Mouse (Mus musculus) leukemia stem cell, adult 10-12 weeks (primary cell): ENCODE data around the gene Qsox2. TPM values are rescaled to one million over a fixed set of nuclear protein-coding genes. Genes with fewer than 3 reads are reported as not detected.

ENCODE experiments used
- polyA plus RNA-seq: library from polyadenylated mRNA; stranded (reverse); fragments of >175 nt; gene quantifications from 2 replicates; pipeline ENCODE4 v1.2.3, GENCODE M21; 2012; ENCODE audit warnings: low replicate concordance

Gene Qsox2
- 3.5 and 14.7 TPM in 2 replicates for polyA plus RNA-seq

DNA sequence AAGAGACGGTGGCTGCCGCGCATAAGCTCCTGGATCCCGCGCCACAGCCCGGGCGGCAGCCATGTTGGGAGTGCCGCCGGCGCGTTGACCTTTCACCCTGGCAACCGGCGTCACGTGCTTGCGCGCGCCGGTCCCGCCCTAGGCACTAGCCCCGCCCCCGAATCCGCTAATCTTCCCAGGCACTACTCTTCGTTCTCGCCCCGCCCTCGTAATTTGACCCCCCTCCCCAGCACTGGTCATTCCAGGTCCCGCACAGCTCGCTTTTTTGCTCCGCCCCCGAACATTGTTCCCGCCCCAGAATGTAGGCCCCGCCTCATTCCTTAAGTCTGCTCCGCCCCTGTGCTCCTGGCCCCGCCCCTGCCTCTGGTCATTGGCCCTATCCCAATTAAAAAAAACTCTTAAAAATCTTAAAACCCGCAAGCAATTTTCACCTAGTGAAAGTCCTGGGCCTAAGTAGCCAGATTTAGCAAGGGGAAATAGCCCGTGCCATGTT is at the start of gene Qsox2:
TSS of gene Qsox2 (minus strand) at position 236 of the 493 bp plus-strand sequence.

GRCm38 (mm10) chr2:26208126-26208789 is 29.1 kb downstream of the Qsox2 start, which contains the start of gene Lhx3:
Lhx3 (minus strand) TSS chr2:26208289.

Other genes starting within 250 kb of the Qsox2 start
- 331 and 343 TPM in 2 replicates for gene Ubac1, start 215.8 kb downstream of the Qsox2 start, polyA plus RNA-seq
- gene Nacc2, start 114.3 kb downstream of the Qsox2 start, polyA plus RNA-seq = 7.1 and 13.9 TPM in 2 replicates
- gene Lhx3, start 29.2 kb downstream of the Qsox2 start, polyA plus RNA-seq = 0.14 TPM in 1 of 2 replicates, not detected in the other
- gene Ccdc187, start 57.0 kb upstream of the Qsox2 start, polyA plus RNA-seq = not detected in 2 replicates
- 8.0 and 8.7 TPM in 2 replicates for gene Gpsm1, start 78.0 kb upstream of the Qsox2 start, polyA plus RNA-seq
- 17.7 and 19.6 TPM in 2 replicates for gene Dnlz, start 114.6 kb upstream of the Qsox2 start, polyA plus RNA-seq
- 1.6 and 4.7 TPM in 2 replicates for gene Card9, start 123.4 kb upstream of the Qsox2 start, polyA plus RNA-seq
- gene Snapc4, start 143.1 kb upstream of the Qsox2 start, polyA plus RNA-seq = 52.8 and 60.5 TPM in 2 replicates
- gene Entr1, start 151.8 kb upstream of the Qsox2 start, polyA plus RNA-seq = 69.4 and 76.1 TPM in 2 replicates
- 239 and 527 TPM in 2 replicates for gene Pmpca, start 151.8 kb upstream of the Qsox2 start, polyA plus RNA-seq
- 10.3 and 21.1 TPM in 2 replicates for gene Inpp5e, start 171.7 kb upstream of the Qsox2 start, polyA plus RNA-seq
- gene Sec16a, start 207.7 kb upstream of the Qsox2 start, polyA plus RNA-seq = 10.3 and 27.4 TPM in 2 replicates